Mouse (Mus musculus): ENCODE data around the gene Myom1. TPM values are rescaled to one million over a fixed set of nuclear protein-coding genes. Genes with fewer than 3 reads are reported as not detected.
"Not testable (repeated sequence)": the region's sequence is repeated elsewhere in the genome, so short reads cannot be mapped to it uniquely, and the experiment has no call there.

Gene Myom1
- polyA plus RNA-seq, 1 experiment from 2014 or later, result 224 TPM

DNA sequence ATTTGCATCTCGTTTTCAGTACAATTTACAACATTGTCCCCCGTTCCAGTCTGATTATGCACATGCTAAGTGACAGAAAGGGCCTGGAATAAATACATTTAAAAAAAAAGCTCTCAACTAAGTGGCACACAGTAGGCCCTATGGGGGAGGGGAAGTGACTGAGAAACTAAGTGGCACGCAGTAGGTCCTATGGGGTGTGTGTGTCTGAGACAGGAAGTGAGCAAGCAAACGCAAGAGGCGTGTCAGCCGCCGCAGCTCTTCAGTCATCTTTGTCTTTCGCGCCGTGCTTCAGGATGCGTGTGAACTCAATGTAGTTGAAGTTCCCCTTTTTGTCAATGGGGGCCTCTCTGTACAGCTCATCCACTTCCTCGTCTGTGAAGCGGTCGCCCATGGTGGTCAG, 28.4 kb upstream of the Myom1 start:
- not testable (repeated sequence) for H3K4me1 ChIP-seq (ENCODE audit: control insufficient read depth, insufficient read depth, low read length); H3K4me3 ChIP-seq (ENCODE audit: low read length); H3K4me2 ChIP-seq (ENCODE audit: low read depth, low read length); H3K9ac ChIP-seq (ENCODE audit: low read length); H3K27ac ChIP-seq (ENCODE audit: low read length); H3K36me3 ChIP-seq (ENCODE audit: control insufficient read depth, insufficient read depth); H3K9me3 ChIP-seq (replicated peaks; ENCODE audit: control insufficient read depth, low read length)
- WGBS, result 89% methylated on average over 14 of the region's 14 CpGs
- ATAC-seq (replicated peaks; ENCODE audit: extremely low read depth, insufficient read depth, low FRiP score), result 0 out of 2 replicates have a peak, but pooled peaks have one; percentile 21
- peaks cover 18% of the 10 kb centered on the region for H3K27me3 ChIP-seq (ENCODE audit: control insufficient read depth, insufficient read depth, low read length)

DNA sequence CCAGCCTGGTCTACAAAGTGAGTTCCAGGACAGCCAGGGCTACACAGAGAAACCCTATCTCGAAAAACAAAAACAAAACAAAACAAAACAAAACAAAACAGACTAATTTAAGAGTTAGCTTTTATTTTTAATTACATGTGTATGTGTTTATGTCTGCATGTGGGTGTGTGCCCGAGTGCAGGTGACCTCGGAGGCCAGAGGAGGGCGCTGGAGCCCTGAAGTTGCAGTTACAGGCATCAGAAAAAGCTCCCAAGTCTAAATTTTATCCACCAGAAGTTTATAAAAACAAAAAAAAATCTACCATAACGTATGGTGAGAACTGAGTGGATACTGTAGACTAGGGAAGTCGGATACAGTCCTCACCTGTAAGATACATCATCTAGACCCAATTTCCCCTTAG, 24.6 kb upstream of the Myom1 start:
- 84% methylated on average over 6 of the region's 6 CpGs for WGBS
- H3K27ac ChIP-seq (ENCODE audit: low read length), result no peak overlapping the region
- H3K9ac ChIP-seq (ENCODE audit: low read length), result no peak overlapping the region
- peaks cover 20% of the 10 kb centered on the region for H3K36me3 ChIP-seq (ENCODE audit: control insufficient read depth, insufficient read depth)
- H3K9me3 ChIP-seq (replicated peaks; ENCODE audit: control insufficient read depth, low read length), result no peaks in the 10 kb centered on the region
- H3K4me3 ChIP-seq (ENCODE audit: low read length), result no peak overlapping the region
- ATAC-seq (replicated peaks; ENCODE audit: extremely low read depth, insufficient read depth, low FRiP score), result no peak
- no peak overlapping the region for H3K4me2 ChIP-seq (ENCODE audit: low read depth, low read length)
- H3K4me1 ChIP-seq (ENCODE audit: control insufficient read depth, insufficient read depth, low read length), result peaks cover 12% of the 10 kb centered on the region
- peaks cover 29% of the 10 kb centered on the region for H3K27me3 ChIP-seq (ENCODE audit: control insufficient read depth, insufficient read depth, low read length)

DNA sequence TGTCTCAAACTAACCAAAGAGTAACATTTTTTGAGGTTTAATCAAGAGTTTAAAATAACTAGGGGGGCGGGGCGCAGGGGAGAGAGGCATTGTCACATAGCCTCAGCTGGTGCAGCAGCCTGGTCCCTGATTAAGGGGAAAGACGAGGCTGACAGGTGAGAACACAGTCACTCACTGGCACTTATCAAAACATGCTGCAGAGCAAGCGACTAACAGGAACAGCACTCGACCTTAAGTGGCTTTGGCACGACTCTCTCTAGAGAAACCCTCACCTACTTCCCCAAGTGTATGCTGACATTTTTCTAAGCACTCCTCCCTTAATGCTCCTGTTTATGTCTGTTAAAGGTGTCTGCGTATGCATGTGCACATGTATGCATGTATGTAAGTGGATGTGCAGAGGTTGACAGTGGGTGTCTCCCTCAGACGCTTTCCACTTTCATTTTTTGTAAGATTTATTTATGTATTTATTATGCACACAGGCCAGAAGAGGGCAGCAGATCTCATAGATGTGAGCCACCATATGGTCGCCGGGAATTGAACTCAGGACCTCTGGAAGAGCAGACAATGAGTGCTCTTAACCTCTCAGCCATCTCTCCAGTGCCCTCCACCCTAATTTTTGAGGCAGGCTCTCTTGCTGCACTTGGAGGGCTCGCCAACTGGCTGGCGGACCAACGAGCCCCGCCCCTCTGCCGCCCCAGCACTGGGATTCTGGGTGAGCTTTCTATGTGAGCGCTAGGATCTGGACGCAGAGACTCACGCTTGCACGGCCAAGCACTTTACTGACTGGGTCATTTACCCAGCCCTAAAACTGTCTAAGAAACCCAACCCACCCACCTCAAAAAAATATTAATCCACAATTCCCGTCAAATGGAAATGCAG, 22.8 kb upstream of the Myom1 start:
- 70% methylated on average over 20 of the region's 20 CpGs for WGBS

DNA sequence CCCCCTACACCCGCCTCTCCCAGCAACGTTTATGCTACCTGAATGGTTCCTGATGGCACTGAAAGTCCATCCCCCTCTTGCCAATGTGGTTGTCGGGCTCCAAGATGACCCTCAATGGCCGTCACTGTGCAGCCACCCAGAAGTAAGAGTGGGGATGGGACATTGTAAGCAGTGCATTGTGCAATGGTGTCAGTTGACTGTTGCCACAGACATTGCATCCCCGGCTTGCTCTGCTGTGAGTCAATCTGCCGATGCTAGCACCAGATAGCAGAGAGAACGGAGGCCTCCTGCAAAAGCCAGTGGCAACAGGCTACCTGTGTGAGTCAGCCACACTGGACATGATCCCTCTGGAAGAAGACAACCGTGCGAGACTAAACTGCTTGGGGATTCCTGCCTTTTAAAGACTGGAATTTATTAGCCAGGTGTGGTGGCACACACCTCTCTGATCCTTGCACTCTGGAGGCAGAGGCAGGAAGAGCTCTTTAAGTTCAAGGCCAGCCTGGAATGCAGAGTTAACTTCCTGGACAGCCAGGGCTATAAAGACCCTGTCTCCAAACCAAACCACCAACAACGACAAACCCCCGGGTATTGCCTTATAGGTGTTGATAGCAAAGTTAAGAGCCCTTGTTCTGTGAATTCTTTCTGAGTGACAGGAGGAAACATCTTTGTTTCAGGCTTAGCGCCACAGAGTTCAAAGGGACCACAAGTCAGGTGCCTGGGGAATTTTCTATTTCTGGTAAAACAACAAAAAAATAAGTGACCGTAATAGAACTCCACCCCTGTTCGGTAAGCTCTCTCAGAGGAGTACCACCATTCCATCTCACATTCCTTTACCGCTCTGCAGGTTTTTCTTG, 16.7 kb upstream of the Myom1 start:
- Histone ChIP-seq H3K36me3 (ENCODE audit: control insufficient read depth, insufficient read depth) (peaks cover 11% of the 10 kb centered on the region), H3K4me3 (ENCODE audit: low read length) (no peak overlapping the region), H3K9me3 (replicated peaks; ENCODE audit: control insufficient read depth, low read length) (no peaks in the 10 kb centered on the region), H3K4me2 (ENCODE audit: low read depth, low read length) (no peak overlapping the region), H3K27me3 (ENCODE audit: control insufficient read depth, insufficient read depth, low read length) (peaks cover 22% of the 10 kb centered on the region), H3K9ac (ENCODE audit: low read length) (no peak overlapping the region), H3K4me1 (ENCODE audit: control insufficient read depth, insufficient read depth, low read length) (peaks cover 12% of the 10 kb centered on the region), H3K27ac (ENCODE audit: low read length) (no peak overlapping the region)
- 81% methylated on average over 15 of the region's 15 CpGs for WGBS
- ATAC-seq (replicated peaks; ENCODE audit: extremely low read depth, insufficient read depth, low FRiP score), result no peak

More for the DNA sequence above, 22.8 kb upstream of the Myom1 start:
- H3K36me3 ChIP-seq (ENCODE audit: control insufficient read depth, insufficient read depth), result peaks cover 11% of the 10 kb centered on the region
- H3K27me3 ChIP-seq (ENCODE audit: control insufficient read depth, insufficient read depth, low read length), result peaks cover 34% of the 10 kb centered on the region
- H3K9ac ChIP-seq (ENCODE audit: low read length), result no peak overlapping the region
- no peaks in the 10 kb centered on the region for H3K9me3 ChIP-seq (replicated peaks; ENCODE audit: control insufficient read depth, low read length)
- H3K4me1 ChIP-seq (ENCODE audit: control insufficient read depth, insufficient read depth, low read length), result peaks cover 8% of the 10 kb centered on the region
- ATAC-seq (replicated peaks; ENCODE audit: extremely low read depth, insufficient read depth, low FRiP score), result peak; percentile 86
- H3K4me2 ChIP-seq (ENCODE audit: low read depth, low read length), result peak overlapping the region; percentile 17; the same call in 1 of the 2 replicates
- H3K27ac ChIP-seq (ENCODE audit: low read length), result no peak overlapping the region
- H3K4me3 ChIP-seq (ENCODE audit: low read length), result no peak overlapping the region; the same call in 1 of the 2 replicates

DNA sequence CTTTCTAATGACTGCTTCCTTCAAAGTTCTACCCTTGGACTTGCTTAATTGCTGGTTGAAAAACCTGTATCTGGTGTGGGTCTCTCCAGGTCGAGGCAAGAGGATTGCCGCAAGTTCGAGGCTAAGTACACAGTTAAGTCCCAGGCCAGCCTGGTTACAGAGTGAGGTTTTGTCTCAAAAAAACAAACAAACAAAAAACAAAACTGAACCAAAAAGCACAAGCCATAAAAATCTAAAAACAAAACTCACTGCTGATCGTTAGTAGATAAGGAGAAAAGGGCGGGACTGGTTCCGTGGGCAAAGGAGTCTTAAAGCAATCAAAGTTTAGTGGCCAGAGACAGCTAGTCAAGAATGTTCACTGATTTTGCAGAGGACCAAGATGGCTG, 16.1 kb upstream of the Myom1 start:
- H3K36me3 ChIP-seq (ENCODE audit: control insufficient read depth, insufficient read depth), result peaks cover 8% of the 10 kb centered on the region
- no peak for ATAC-seq (replicated peaks; ENCODE audit: extremely low read depth, insufficient read depth, low FRiP score)
- no peak overlapping the region for H3K27ac ChIP-seq (ENCODE audit: low read length)
- peaks cover 17% of the 10 kb centered on the region for H3K27me3 ChIP-seq (ENCODE audit: control insufficient read depth, insufficient read depth, low read length)
- no peak overlapping the region for H3K4me2 ChIP-seq (ENCODE audit: low read depth, low read length)
- WGBS, result 77% methylated on average over 6 of the region's 6 CpGs
- H3K9me3 ChIP-seq (replicated peaks; ENCODE audit: control insufficient read depth, low read length), result no peaks in the 10 kb centered on the region
- no peak overlapping the region for H3K9ac ChIP-seq (ENCODE audit: low read length)
- peaks cover 17% of the 10 kb centered on the region for H3K4me1 ChIP-seq (ENCODE audit: control insufficient read depth, insufficient read depth, low read length)
- no peak overlapping the region for H3K4me3 ChIP-seq (ENCODE audit: low read length)

DNA sequence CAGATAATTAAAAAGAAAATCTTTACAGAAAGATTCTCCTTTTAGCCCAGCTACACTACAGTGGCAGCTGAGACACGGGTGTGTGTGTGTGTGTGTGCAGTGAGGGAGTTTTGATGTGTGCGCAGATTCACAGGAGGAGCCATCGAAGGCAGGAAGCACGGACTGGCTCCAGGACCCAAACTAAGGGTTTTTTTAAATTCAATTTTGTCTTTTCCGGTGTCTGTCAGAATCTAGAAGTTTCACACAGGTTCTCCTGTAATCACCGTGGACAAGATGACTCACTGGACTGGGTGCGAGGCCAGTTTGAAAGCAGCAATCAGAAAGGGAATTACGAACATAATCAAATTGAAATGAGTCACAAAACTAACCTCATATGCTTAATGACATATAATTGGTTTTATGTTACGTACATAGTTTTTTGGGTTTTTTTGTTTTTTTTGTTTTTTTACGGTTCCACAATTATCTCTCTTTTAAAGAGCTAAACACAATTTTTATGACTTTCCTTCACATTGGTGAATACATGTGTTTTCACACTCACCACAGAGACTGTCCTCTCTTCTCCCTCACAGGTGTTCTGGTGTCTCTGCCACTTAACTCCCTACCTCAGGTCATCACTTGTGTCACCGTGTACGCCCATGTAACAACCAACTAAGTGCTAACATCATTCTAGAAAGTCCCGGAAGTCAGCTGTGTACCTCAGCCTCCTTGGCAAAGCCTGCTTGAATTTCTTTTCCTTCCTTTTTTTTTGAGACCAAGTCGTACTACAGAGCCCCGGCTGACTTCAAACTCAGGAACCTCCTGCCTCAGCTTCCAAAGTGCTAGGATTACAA, 15.4 kb upstream of the Myom1 start:
- H3K27ac ChIP-seq (ENCODE audit: low read length), result no peak overlapping the region
- H3K4me1 ChIP-seq (ENCODE audit: control insufficient read depth, insufficient read depth, low read length), result peaks cover 23% of the 10 kb centered on the region
- no peak overlapping the region for H3K4me2 ChIP-seq (ENCODE audit: low read depth, low read length)
- H3K9me3 ChIP-seq (replicated peaks; ENCODE audit: control insufficient read depth, low read length), result no peaks in the 10 kb centered on the region
- peaks cover 12% of the 10 kb centered on the region for H3K27me3 ChIP-seq (ENCODE audit: control insufficient read depth, insufficient read depth, low read length)
- H3K36me3 ChIP-seq (ENCODE audit: control insufficient read depth, insufficient read depth), result peaks cover 3% of the 10 kb centered on the region
- no peak for ATAC-seq (replicated peaks; ENCODE audit: extremely low read depth, insufficient read depth, low FRiP score)
- 84% methylated on average over 15 of the region's 15 CpGs for WGBS
- H3K4me3 ChIP-seq (ENCODE audit: low read length), result no peak overlapping the region
- no peak overlapping the region for H3K9ac ChIP-seq (ENCODE audit: low read length)

DNA sequence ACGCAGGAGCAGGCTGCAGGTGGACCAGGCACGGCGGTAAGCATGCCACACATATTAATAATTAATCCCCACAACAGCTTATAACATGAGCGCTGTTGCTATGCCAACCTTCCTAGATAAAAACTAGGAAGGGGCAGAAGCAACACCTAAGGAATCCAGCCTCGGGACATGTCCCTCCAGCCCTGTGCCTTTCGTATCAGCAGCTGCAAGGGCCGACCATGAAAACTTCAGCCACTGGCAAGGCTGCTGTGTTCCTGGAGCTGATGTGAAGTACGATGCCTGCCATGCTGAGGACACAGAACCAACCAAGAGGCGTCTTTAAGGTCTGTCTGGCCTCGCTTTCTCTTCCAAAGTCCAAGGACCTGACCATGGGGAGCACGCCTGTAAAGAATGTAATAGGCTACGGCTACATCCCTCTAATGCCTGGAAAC, 14.1 kb upstream of the Myom1 start:
- 86% methylated on average over 12 of the region's 12 CpGs for WGBS
- H3K4me2 ChIP-seq (ENCODE audit: low read depth, low read length), result no peak overlapping the region

DNA sequence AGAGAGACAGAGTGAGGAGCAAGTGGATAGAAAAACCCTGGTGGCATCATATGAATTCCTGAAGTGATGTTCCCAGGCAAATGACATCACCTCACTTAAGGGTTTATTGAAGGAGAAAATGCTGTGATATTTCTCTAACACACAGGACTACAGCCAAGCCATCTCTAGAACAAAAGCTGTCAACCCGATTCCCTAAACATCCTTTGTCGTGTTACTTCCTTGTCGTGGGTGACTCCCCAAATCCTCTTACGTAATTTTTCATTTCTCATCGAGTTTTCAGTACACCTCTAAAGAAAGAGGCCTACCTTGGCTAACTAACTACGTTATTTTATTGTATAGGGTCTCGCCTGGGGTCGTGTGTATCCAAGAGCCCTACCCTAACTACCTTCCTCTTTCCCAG, 13.0 kb upstream of the Myom1 start:
- WGBS, result 51% methylated on average over 8 of the region's 8 CpGs
- Histone ChIP-seq H3K4me1 (ENCODE audit: control insufficient read depth, insufficient read depth, low read length) (peaks cover 44% of the 10 kb centered on the region), H3K36me3 (ENCODE audit: control insufficient read depth, insufficient read depth) (peaks cover 14% of the 10 kb centered on the region), H3K27ac (ENCODE audit: low read length) (no peak overlapping the region), H3K4me3 (ENCODE audit: low read length) (peak overlapping the region; percentile 85), H3K9me3 (replicated peaks; ENCODE audit: control insufficient read depth, low read length) (no peaks in the 10 kb centered on the region), H3K27me3 (ENCODE audit: control insufficient read depth, insufficient read depth, low read length) (peaks cover 3% of the 10 kb centered on the region; the same call in 1 of the 2 replicates), H3K4me2 (ENCODE audit: low read depth, low read length) (peak overlapping the region; percentile 86), H3K9ac (ENCODE audit: low read length) (peak overlapping the region; percentile 86)
- ATAC-seq (replicated peaks; ENCODE audit: extremely low read depth, insufficient read depth, low FRiP score), result no peak

More for the DNA sequence above, 14.1 kb upstream of the Myom1 start:
- ATAC-seq (replicated peaks; ENCODE audit: extremely low read depth, insufficient read depth, low FRiP score), result no peak
- Histone ChIP-seq H3K4me3 (ENCODE audit: low read length) (no peak overlapping the region), H3K36me3 (ENCODE audit: control insufficient read depth, insufficient read depth) (peaks cover 11% of the 10 kb centered on the region), H3K4me1 (ENCODE audit: control insufficient read depth, insufficient read depth, low read length) (peaks cover 35% of the 10 kb centered on the region), H3K27ac (ENCODE audit: low read length) (no peak overlapping the region), H3K9me3 (replicated peaks; ENCODE audit: control insufficient read depth, low read length) (no peaks in the 10 kb centered on the region), H3K27me3 (ENCODE audit: control insufficient read depth, insufficient read depth, low read length) (peaks cover 4% of the 10 kb centered on the region; the same call in 1 of the 2 replicates), H3K9ac (ENCODE audit: low read length) (no peak overlapping the region)
